Comparison of ENCODE assay signal across 11 mouse cellular contexts in genomic region chr2:181146976-181147545, GRCm38 (mm10). TPM values are rescaled to one million over a fixed set of nuclear protein-coding genes. Genes with fewer than 3 reads are reported as not detected.
DNase-seq lines count a peak whose midpoint lies in the region; ATAC-seq and TF ChIP-seq lines count a peak whose summit lies in the region.
"Had no signal": no experiment of that assay in that cellular context is flagged by ENCODE, and none has a peak within 500 bp of the region (broad histone marks: within the 10 kb centered on the region; RNA-seq: fewer than 3 reads in every experiment).

No protein-coding gene starts in this region.

- peaks cover 77% of the 10 kb centered on the region for H3K27me3 ChIP-seq in heart, embryonic 12.5 days (replicated peaks)
- peaks cover 95% of the 10 kb centered on the region for H3K27me3 ChIP-seq in CH12.LX (replicated peaks)
- peaks cover 29% of the 10 kb centered on the region for H3K27me3 ChIP-seq in embryonic facial prominence, embryonic 14.5 days (replicated peaks; ENCODE audit: control insufficient read depth, insufficient read depth, low read length)
- no peaks in the 10 kb centered on the region for H3K27me3 ChIP-seq in hindbrain, embryonic 16.5 days (replicated peaks; ENCODE audit: control insufficient read depth, insufficient read depth, low read length)

- H3K9ac ChIP-seq in heart, embryonic 12.5 days, result no peak overlapping the region
- H3K9ac ChIP-seq in CH12.LX (ENCODE audit: insufficient read depth, low read depth), result no peak overlapping the region
- H3K9ac ChIP-seq in embryonic facial prominence, embryonic 14.5 days (ENCODE audit: low read depth, low read length), result no peak overlapping the region
- H3K9ac ChIP-seq in hindbrain, embryonic 16.5 days (ENCODE audit: low read depth, low read length), result no peak overlapping the region

- peak overlapping the region; percentile 42 for H3K4me3 ChIP-seq in heart, embryonic 12.5 days
- no peak overlapping the region for H3K4me3 ChIP-seq in CH12.LX (replicated peaks in 1 of 3; ENCODE audit: low read depth in 2 of 3, low read length in 2 of 3, poor library complexity in 1 of 3)
- no peak overlapping the region for H3K4me3 ChIP-seq in embryonic facial prominence, embryonic 14.5 days (ENCODE audit: low read depth, low read length)
- no peak overlapping the region for H3K4me3 ChIP-seq in hindbrain, embryonic 16.5 days (ENCODE audit: low read length)

- TF ChIP-seq CTCF in CH12.LX (conservative IDR thresholded peaks at IDR 0.05 in 1 of 2, IDR thresholded peaks at IDR 0.05 in 1 of 2; ENCODE audit: low read depth in 2 of 2, low read length in 2 of 2), result no peak

- no peak for TF ChIP-seq EP300 in CH12.LX (IDR thresholded peaks at IDR 0.05; ENCODE audit: low read length)

- TF ChIP-seq RAD21 in CH12.LX (IDR thresholded peaks at IDR 0.05; ENCODE audit: low read depth, low read length), result no peak

- peak overlapping the region; percentile 77 for H3K4me2 ChIP-seq in heart, embryonic 12.5 days
- H3K4me2 ChIP-seq in CH12.LX (ENCODE audit: insufficient read depth, low read depth, poor library complexity, severe bottlenecking), result peak overlapping the region; percentile 92; the same call in 1 of the 2 replicates
- H3K4me2 ChIP-seq in embryonic facial prominence, embryonic 14.5 days (ENCODE audit: low read depth, low read length), result peak overlapping the region; percentile 88
- peak overlapping the region; percentile 70 for H3K4me2 ChIP-seq in hindbrain, embryonic 16.5 days (ENCODE audit: low read length)

- H3K27ac ChIP-seq in heart, embryonic 12.5 days (ENCODE audit: poor library complexity, severe bottlenecking), result no peak overlapping the region
- H3K27ac ChIP-seq in CH12.LX (ENCODE audit: insufficient read depth, low read depth), result no peak overlapping the region
- H3K27ac ChIP-seq in embryonic facial prominence, embryonic 14.5 days (replicated peaks; ENCODE audit: low read depth, low read length), result no peak overlapping the region
- no peak overlapping the region for H3K27ac ChIP-seq in hindbrain, embryonic 16.5 days (ENCODE audit: low read depth, low read length)
- H3K27ac ChIP-seq: macrophage had no signal

- H3K4me1 ChIP-seq in heart, embryonic 12.5 days (replicated peaks), result peaks cover 16% of the 10 kb centered on the region
- peaks cover 2 to 9% of the 10 kb centered on the region in 2 experiments; a peak in 3 of 4 replicates for H3K4me1 ChIP-seq in CH12.LX (ENCODE audit: control insufficient read depth in 1 of 2, insufficient read depth in 2 of 2)
- peaks cover 5% of the 10 kb centered on the region; the same call in 1 of the 2 replicates for H3K4me1 ChIP-seq in embryonic facial prominence, embryonic 14.5 days (ENCODE audit: control insufficient read depth, insufficient read depth, low read length)
- peaks cover 8% of the 10 kb centered on the region; the same call in 1 of the 2 replicates for H3K4me1 ChIP-seq in hindbrain, embryonic 16.5 days (ENCODE audit: control insufficient read depth, insufficient read depth, low read depth, low read length)

- in situ Hi-C loops in CH12.LX (cut with MboI; ENCODE audit: low pct_ligation_motif_present, low pct_unique_long_range_greater_than_20kb, low sequenced_read_pairs), result no loop called here

- no peak for DNase-seq in heart, adult 9 months (ENCODE audit: low spot score in 2 of 2)
- no peak for DNase-seq in CH12.LX (ENCODE audit: extremely low read depth)
- DNase-seq in embryonic facial prominence, embryonic 14.5 days (ENCODE audit: low spot score), result no peak
- DNase-seq in left cerebral cortex, adult 11 months (ENCODE audit: low spot score), result no peak
- DNase-seq: adrenal gland, postnatal 10 days had no signal

- no peaks in the 10 kb centered on the region for H3K79me2 ChIP-seq in CH12.LX (replicated peaks; ENCODE audit: control insufficient read depth, extremely low read depth, insufficient read depth, poor library complexity, severe bottlenecking)

- H3K9me3 ChIP-seq in heart, embryonic 12.5 days (replicated peaks), result no peaks in the 10 kb centered on the region
- H3K9me3 ChIP-seq in CH12.LX (replicated peaks; ENCODE audit: low read length), result no peaks in the 10 kb centered on the region
- no peaks in the 10 kb centered on the region for H3K9me3 ChIP-seq in embryonic facial prominence, embryonic 14.5 days (ENCODE audit: control insufficient read depth, low read length)
- no peaks in the 10 kb centered on the region for H3K9me3 ChIP-seq in hindbrain, embryonic 16.5 days (ENCODE audit: control insufficient read depth, low read length)
- H3K9me3 ChIP-seq: G1E had no signal

- no peak for TF ChIP-seq POLR2A in CH12.LX (IDR thresholded peaks at IDR 0.05; ENCODE audit: low read depth, low read length)

- H3K36me3 ChIP-seq in heart, embryonic 12.5 days, result peaks cover 24% of the 10 kb centered on the region
- no peaks in the 10 kb centered on the region for H3K36me3 ChIP-seq in CH12.LX (replicated peaks in 1 of 2; ENCODE audit: control insufficient read depth in 1 of 2, insufficient read depth in 1 of 2, low read length in 1 of 2)
- no peaks in the 10 kb centered on the region for H3K36me3 ChIP-seq in embryonic facial prominence, embryonic 14.5 days (ENCODE audit: control insufficient read depth, insufficient read depth, low read length)
- H3K36me3 ChIP-seq in hindbrain, embryonic 16.5 days (ENCODE audit: control insufficient read depth, insufficient read depth, low read length), result peaks cover 8% of the 10 kb centered on the region; the same call in 1 of the 2 replicates
- H3K36me3 ChIP-seq: G1E had no signal

- dilution Hi-C loops in CH12.LX (cut with MboI; ENCODE audit: extremely low pct_ligation_motif_present, extremely low pct_unique_long_range_greater_than_20kb, low sequenced_read_pairs), result no loop called here

- 43% methylated on average over 4 of the region's 4 CpGs for WGBS in heart, embryonic 12.5 days
- 40% methylated on average over 4 of the region's 4 CpGs for WGBS in embryonic facial prominence, embryonic 14.5 days
- WGBS in hindbrain, embryonic 16.5 days, result 46% methylated on average over 4 of the region's 4 CpGs

- ATAC-seq in heart, embryonic 12.5 days (ENCODE audit: insufficient number of reproducible peaks, low FRiP score), result no peak
- no peak for ATAC-seq in embryonic facial prominence, embryonic 14.5 days (ENCODE audit: low read depth)
- no peak for ATAC-seq in hindbrain, embryonic 16.5 days
- ATAC-seq in megakaryocyte progenitor cell, adult 5-6 weeks (replicated peaks; ENCODE audit: poor library complexity), result no peak
- no peak for ATAC-seq in monocyte, adult 5-6 weeks (replicated peaks; ENCODE audit: insufficient number of reproducible peaks, low FRiP score, low TSS enrichment, poor library complexity, severe bottlenecking)

TF ChIP-seq in CH12.LX, 34 proteins besides CTCF, POLR2A, EP300 and RAD21:
- TF ChIP-seq SMC3 (IDR thresholded peaks at IDR 0.05; ENCODE audit: low read depth, low read length), result no peak
- TF ChIP-seq JUND (conservative IDR thresholded peaks at IDR 0.05; ENCODE audit: low read depth, low read length), result no peak
- TF ChIP-seq MAZ (IDR thresholded peaks at IDR 0.05; ENCODE audit: low read depth, low read length), result no peak

RNA-seq across cellular contexts. Expression of gene Eef1a2, which starts 9.8 kb away (rescaled TPM):
- 7.7 and 7.9 TPM in 2 replicates for polyA plus RNA-seq in heart, embryonic 12.5 days (2016; fragmentation: Nextera tagmentation; extraction: Ambion mirVana)
- total RNA-seq in CH12.LX (2012; rRNA removed), result not detected in 2 replicates
- not detected in 2 replicates for total RNA-seq in CH12.LX (2014; rRNA removed)
- polyA plus RNA-seq in CH12.LX (2012; ENCODE audit: insufficient read length, low read depth), result not detected in 2 replicates
- polyA plus RNA-seq in embryonic facial prominence, embryonic 14.5 days (2014; fragmentation: Nextera tagmentation; extraction: Ambion mirVana), result 0.76 and 1.0 TPM in 2 replicates
- 5.4 and 9.7 TPM in 2 replicates for polyA plus RNA-seq in hindbrain, embryonic 16.5 days (2015; fragmentation: Nextera tagmentation; extraction: Ambion mirVana)
- not detected in 2 replicates for total RNA-seq in megakaryocyte progenitor cell, adult 5-6 weeks (2015)
- not detected in 2 replicates for total RNA-seq in megakaryocyte progenitor cell, adult 5-6 weeks (2017)
- total RNA-seq in monocyte, adult 5-6 weeks (2017), result not detected in 3 replicates
- polyA plus RNA-seq: G1E had no signal

RNA-seq across cellular contexts. Expression of gene Kcnq2, which starts 12.0 kb away (rescaled TPM):
- 0.11 TPM in 1 of 2 replicates, not detected in the other for polyA plus RNA-seq in heart, embryonic 12.5 days (2016; fragmentation: Nextera tagmentation; extraction: Ambion mirVana)
- 0.04 TPM in 2 replicates for total RNA-seq in CH12.LX (2012; rRNA removed)
- total RNA-seq in CH12.LX (2014; rRNA removed), result not detected in 2 replicates
- polyA plus RNA-seq in CH12.LX (2012; ENCODE audit: insufficient read length, low read depth), result not detected in 2 replicates
- polyA plus RNA-seq in embryonic facial prominence, embryonic 14.5 days (2014; fragmentation: Nextera tagmentation; extraction: Ambion mirVana), result 2.1 and 2.6 TPM in 2 replicates
- polyA plus RNA-seq in hindbrain, embryonic 16.5 days (2015; fragmentation: Nextera tagmentation; extraction: Ambion mirVana), result 41.4 and 47.3 TPM in 2 replicates
- total RNA-seq in megakaryocyte progenitor cell, adult 5-6 weeks (2015), result not detected in 2 replicates
- total RNA-seq in megakaryocyte progenitor cell, adult 5-6 weeks (2017), result not detected in 2 replicates
- not detected in 3 replicates for total RNA-seq in monocyte, adult 5-6 weeks (2017)
- polyA plus RNA-seq: G1E, macrophage had no signal

RNA-seq across cellular contexts. Expression of gene Ppdpf, which starts 40.0 kb away (rescaled TPM):
- 174 and 175 TPM in 2 replicates for polyA plus RNA-seq in heart, embryonic 12.5 days (2016; fragmentation: Nextera tagmentation; extraction: Ambion mirVana)
- total RNA-seq in CH12.LX (2012; rRNA removed), result 60.0 and 68.9 TPM in 2 replicates
- 57.6 and 71.2 TPM in 2 replicates for total RNA-seq in CH12.LX (2014; rRNA removed)
- polyA plus RNA-seq in CH12.LX (2012; ENCODE audit: insufficient read length, low read depth), result 75.5 and 113 TPM in 2 replicates
- 269 and 288 TPM in 2 replicates for polyA plus RNA-seq in embryonic facial prominence, embryonic 14.5 days (2014; fragmentation: Nextera tagmentation; extraction: Ambion mirVana)
- 380 and 389 TPM in 2 replicates for polyA plus RNA-seq in hindbrain, embryonic 16.5 days (2015; fragmentation: Nextera tagmentation; extraction: Ambion mirVana)
- 85.7 and 109 TPM in 2 replicates for total RNA-seq in megakaryocyte progenitor cell, adult 5-6 weeks (2015)
- 68.8 and 73.0 TPM in 2 replicates for total RNA-seq in megakaryocyte progenitor cell, adult 5-6 weeks (2017)
- 68.9 to 87.3 TPM (median 84.2 TPM) in 3 replicates for total RNA-seq in monocyte, adult 5-6 weeks (2017)

RNA-seq across cellular contexts. Expression of gene Ptk6, which starts 55.5 kb away (rescaled TPM):
- polyA plus RNA-seq in heart, embryonic 12.5 days (2016; fragmentation: Nextera tagmentation; extraction: Ambion mirVana), result not detected in 2 replicates
- total RNA-seq in CH12.LX (2012; rRNA removed) (0.04 and 0.17 TPM in 2 replicates), CH12.LX (2014; rRNA removed) (0.05 TPM in 1 of 2 replicates, not detected in the other)
- 0.07 and 0.09 TPM in 2 replicates for polyA plus RNA-seq in CH12.LX (2012; ENCODE audit: insufficient read length, low read depth)
- 0.10 and 0.19 TPM in 2 replicates for polyA plus RNA-seq in embryonic facial prominence, embryonic 14.5 days (2014; fragmentation: Nextera tagmentation; extraction: Ambion mirVana)
- polyA plus RNA-seq in hindbrain, embryonic 16.5 days (2015; fragmentation: Nextera tagmentation; extraction: Ambion mirVana), result not detected in 2 replicates
- not detected in 2 replicates for total RNA-seq in megakaryocyte progenitor cell, adult 5-6 weeks (2015)
- total RNA-seq in megakaryocyte progenitor cell, adult 5-6 weeks (2017), result not detected in 2 replicates
- total RNA-seq in monocyte, adult 5-6 weeks (2017), result 0.53 to 3.0 TPM (median 1.8 TPM) in 3 replicates
- polyA plus RNA-seq: G1E, macrophage had no signal

Comparison
In these comparisons a context has a peak if more than half of its experiments do, and no peak if none do; other contexts are left out.
1. RNA of gene Kcnq2, which starts 12.0 kb away (polyA plus RNA-seq): 41.4 to 47.3 TPM in hindbrain, embryonic 16.5 days; 2.1 to 2.6 TPM in embryonic facial prominence, embryonic 14.5 days, 0.11 TPM in heart, embryonic 12.5 days and not detected in CH12.LX; every median in the first group is over 10 times any median in the second.
2. Peak in every context shown above with its lines, with median percentiles within 50 percentile points of each other: H3K4me2 ChIP-seq.